Mouse (Mus musculus): Measurements from ENCODE around the gene Sap30bp.

Gene Sap30bp

DNA sequence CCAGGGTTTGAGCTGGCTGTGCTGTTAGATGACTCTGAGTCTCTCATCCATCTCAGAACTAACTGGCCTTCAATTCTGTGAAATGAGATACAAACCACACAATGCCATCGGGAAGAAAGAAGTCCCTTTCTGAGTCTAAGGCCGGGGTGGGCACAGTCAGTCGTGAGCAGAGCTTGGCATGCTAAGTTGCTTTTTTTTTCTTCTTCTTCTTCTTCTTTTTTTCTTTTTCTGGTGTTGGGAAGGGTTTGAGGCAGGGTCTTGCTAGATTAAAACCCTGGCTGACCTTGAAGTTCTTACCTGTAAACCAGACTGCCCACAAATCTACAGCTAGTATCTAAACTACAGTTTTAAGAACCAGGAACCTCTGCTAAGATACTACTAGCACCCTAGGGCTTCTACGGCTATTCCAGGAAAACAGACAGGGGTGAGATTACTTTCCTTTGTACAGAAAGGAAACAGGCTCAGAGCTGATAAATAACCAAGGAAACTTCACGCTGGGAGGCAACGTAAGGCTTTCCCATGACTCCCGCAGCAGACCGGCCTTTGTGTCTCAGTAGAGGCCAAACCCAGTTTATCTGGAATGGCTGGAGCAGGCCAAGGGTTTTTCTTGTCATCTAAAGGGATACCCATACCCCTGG, 71.2 kb downstream of the Sap30bp start:
- DNase-seq (ENCODE audit: low spot score), result no peak

DNA sequence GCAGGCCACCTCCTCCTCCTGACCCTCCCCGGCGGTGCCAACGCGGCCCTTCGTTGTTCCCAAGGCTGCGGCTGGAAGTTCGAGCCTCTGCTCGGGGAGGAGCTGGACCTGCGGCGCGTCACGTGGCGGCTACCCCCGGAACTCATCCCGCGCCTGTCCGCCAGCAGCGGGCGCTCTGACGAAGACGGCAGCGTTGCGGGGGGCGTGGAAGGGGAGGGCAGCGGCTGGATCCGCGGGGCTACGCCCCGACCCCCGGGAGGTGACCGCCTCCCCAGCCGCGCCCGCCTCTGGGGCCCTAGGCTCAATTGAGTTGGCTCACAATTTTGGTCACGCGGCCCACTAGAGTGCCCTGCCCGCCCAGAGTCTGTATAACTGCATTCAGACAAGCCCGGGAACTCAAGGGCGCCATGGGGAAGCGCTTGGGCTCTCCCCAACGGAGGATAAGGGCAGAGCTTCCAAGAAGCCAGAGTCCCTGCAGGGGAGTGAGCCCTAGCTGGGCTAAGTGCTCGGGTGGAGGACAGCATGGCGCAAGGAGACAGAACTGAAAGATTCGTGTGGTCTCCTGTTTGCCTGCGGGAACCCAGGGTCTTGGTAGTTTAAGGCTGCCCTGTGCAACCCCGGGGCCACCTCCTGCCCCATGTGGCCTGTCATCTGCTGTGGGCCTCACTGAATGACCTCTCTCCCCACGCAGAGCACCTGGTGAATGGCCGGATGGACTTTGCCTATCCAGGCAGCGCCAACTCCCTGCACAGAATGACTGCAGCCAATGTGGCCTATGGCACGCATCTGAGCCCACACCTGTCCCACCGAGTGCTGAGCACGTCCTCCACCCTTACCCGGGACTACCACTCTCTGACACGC, 72.0 kb downstream of the Sap30bp start:
- peak; percentile 90 for DNase-seq (ENCODE audit: low spot score)

DNA sequence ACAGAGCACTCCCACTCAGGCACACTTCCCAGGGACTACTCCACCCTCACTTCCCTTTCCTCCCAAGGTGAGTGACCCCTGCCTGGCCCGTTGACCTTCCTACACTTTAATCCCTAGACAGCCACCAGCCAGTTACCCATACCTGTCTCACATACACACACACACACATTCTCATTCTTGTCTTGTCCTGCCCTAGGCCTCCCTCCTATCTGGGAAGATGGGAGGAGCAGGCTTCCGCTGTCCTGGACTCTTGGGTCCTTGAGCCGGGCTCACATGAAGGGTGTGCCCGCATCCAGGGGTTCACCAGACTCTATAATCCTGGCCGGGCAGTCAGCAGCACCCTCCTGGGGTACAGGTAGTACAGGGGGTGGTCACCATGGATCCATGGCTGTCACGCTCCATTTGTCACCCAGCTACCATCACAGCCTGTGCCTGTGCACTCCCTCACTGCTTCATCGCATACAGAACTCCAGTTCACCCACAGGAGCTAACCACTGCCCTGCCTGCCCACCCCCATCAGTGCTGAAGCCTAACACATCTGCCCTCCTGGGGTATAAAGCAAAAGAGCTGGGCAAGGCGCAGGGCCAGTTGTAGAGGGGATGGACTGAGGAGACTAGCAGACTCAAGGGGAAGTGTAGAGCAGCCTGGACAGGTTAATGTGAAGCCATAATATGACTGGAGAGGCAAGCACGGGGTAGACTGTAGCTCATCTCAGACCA, 72.8 kb downstream of the Sap30bp start:
- DNase-seq (ENCODE audit: low spot score), result no peak

DNA sequence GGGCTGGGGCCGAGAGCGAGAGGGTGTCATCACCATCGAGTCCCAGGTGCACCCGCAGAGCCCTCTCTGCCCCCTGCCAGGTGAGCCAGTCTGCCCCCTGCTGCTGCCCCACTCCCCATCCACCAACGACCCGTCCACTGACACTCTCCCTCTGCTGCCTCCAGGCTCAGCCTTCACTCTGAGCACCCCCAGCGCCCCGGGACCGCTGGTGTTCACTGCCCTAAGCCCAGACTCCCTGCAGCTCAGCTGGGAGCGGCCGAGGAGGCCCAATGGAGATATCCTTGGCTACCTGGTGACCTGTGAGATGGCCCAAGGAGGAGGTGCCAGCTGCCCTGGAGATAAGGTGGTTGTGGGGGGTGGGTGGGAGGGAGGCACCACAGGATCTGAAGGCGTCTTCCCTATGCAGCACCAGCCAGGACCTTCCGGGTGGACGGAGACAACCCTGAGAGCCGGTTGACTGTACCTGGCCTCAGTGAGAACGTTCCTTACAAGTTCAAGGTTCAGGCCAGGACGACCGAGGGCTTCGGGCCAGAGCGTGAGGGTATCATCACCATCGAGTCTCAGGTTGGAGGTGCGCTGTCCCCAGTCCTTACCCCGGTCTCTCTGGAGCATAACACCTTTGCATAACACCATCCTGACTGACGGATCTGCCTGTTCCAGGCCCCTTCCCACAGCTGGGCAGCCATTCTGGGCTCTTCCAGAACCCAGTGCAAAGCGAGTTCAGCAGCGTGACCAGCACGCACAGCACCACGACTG, 74.2 kb downstream of the Sap30bp start:
- no peak for DNase-seq (ENCODE audit: low spot score)

DNA sequence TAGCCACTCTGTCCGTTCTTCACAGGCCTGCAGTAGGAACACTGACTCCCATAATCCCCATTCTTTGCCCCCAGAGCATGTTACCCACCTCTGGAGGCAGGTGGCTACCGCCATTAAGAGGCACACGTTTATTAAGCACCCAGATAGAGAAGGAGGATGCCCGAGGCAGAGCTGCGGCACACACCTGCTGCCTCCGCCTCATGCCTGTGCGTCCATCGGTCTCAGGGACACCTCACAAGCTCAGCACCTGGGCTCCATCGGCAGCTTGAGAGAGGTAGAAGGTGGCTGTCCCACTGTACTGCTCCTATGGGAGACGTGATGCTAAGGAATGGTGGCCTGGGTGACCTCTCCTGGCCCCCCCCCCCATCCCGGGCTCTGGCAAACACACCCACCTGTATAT, 75.3 kb downstream of the Sap30bp start:
- no peak for DNase-seq (ENCODE audit: low spot score)

DNA sequence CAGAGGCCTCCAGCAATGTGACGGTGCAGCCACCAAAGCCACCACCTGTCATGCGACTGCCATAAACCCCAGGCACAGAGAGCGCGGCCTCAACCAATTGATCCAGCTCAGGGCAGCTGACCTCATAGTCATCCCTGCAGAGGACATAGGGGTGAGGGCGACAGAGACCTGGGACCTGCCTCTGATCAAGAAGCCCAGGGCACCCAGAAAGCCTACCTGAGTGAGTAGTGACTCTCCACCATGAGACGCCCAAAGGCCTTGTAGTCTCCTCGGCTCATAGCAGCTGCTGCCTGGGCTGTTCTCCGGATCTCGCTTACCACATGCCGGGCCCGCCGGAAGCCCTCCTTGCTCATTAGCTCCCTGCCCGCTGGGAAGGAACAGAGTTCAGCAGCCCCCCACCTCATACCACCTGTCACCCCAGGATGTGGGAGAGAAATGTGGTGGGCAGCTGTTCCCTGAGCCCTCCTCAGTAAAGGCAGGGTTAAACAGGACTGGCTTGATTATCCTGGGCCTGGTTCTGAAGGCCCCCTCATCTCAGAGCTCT, 75.8 kb downstream of the Sap30bp start:
- DNase-seq (ENCODE audit: low spot score), result no peak

DNA sequence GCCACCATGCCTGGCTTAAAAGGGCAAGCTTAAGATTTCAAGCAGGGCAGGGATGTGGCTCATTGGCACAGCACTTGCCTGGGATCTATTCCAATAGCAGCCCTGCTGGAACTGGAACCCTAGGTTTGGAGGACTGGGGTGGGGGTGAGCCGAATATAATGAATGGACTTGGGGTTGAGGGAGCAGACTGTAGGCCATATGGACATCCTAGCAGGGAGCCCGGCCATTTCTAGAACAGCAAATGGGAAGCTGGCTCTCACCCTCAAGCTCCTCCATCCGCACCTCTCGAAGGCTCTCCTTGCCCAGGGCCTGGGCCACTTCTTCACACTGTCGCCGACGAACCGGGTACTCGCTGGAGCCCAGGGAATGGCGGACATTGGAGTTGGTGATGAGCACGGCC, 76.6 kb downstream of the Sap30bp start:
- DNase-seq (ENCODE audit: low spot score), result no peak

DNA sequence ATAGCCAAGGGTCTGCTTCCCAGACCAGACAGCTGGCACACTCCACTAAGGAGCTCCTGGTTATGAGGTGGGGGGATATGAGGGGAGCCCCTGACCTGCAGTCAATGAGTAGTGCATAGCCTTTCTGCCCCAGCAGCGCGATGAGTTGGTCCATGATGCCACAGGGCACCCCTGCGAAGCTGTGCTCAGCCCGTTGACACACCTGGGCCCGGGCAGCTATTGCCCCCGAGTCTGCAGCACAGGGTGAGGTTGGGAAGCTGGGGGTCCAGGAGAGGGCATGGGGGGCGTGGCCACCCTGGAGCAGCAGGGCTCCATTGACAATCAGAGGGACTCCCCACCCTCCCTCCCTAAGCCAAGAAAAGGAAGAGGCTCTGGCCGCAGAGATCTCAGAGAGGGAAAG, 77.1 kb downstream of the Sap30bp start:
- DNase-seq (ENCODE audit: low spot score), result no peak

DNA sequence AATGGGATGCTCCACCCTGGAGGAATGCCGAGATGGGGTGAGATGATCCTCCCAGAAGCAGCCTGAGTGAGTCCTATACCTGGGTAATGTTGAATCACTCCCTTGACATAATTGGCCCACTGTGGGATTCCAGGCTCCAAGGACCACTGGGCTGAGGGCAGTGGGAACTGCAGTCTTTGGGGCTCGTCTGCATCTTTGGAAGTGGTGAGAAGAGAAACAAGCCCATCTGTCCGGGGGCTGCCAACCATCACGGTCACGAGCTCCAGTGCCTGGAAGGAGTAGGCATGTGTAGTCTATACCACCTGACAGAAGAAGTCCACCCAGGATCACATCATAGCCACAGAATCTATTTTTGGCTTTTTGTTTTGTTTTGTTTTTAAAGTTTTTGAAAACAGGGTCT, 77.9 kb downstream of the Sap30bp start:
- DNase-seq (ENCODE audit: low spot score), result no peak

DNA sequence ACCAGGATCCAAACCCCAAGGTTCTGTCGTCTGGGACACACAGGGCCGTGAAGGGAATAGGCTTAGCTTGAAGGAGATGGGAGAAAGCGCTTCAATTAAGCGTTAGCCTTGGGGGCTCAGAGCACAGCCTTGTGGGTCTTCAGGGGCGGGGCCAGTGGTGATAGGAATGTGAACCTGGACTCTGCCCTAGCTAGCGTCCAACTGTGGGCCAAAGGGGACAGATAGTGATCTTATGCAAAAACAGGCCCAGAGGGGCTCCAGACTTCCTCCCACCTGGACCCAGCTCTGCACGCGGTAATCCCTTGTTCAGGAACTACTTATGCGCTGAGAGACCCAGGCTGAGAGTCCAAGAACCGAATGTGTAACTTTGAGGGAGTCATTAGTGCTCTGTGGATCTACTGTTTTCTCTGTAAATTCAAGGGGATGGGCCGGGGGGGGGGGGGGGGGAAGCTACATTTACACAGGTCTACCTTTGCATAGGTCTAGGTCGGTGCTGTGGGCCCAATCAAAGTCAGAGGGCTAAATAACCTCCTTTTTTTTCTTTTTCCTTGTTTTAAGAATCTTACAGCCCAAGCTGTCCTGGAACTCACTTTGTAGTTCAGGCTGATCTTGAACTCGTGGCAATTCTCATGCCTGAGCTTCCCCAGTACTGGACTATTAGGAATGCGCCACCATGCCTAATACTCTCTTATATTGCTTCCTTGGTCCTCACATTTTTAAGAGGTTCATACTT, 78.6 kb downstream of the Sap30bp start:
- no peak for DNase-seq (ENCODE audit: low spot score)

DNA sequence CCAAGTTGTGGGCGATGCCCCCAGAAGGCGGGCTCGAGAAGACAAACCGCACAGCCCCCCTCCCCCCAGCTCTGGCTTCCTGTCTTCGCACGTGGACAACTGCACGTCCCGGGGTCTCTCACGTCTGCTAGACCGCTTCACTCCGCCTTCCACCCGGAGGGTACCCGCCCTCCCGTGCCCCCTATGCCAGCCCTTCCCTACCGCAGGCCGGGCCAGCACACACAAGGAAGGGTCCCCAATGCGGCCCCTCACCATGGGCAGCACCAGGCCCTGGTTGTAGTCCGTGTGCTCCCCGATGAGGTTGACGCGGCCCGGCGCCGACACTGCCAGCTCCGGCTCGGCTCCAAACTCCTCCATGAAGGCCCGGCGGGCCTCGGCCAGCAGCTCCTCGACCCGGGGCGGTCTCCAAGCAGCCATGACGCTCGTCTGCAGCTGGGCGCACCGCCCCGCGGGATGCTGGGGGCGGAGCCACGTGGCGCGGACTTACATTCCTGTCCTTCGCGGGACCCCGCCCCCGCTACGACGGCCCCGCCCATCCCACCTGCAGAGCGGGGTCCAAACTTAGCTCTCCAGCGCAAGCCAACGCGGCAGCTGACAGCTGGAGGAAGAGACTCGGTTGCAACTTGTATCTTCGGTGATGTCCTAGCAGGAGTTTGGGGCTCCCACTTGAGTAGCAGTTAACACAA, 79.3 kb downstream of the Sap30bp start, which contains the start of gene Galk1:
Gene Galk1 (minus strand): TSS at position 458 of the 686 bp plus-strand sequence.
- peak; percentile 95 for DNase-seq (ENCODE audit: low spot score)

DNA sequence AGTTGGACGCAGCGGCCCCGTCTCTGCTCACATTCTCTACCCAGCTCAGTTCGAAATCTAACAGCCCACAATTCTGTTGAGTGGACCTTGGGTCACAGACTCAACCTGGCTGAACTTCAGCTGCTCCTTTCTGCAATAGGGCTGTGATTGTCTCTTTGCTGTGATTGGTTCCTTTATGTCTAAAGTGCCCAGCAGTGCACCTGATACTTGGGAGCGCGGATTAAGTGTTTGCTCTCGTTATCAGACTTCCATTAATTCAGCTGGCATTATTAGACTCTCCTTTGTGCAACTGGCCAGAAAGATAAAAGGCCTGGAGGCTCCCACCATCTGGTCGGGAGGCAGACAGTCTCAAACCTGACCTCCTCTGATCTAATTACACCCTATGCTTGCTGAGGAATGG, 81.7 kb downstream of the Sap30bp start:
- DNase-seq (ENCODE audit: low spot score), result no peak

Measured in testis, postnatal 10 days (tissue).